Mouse (Mus musculus) midbrain, postnatal 0 days (tissue): ENCODE results near the gene Ttc39b. TPM values are rescaled to one million over a fixed set of nuclear protein-coding genes. Genes with fewer than 3 reads are reported as not detected.
A peak's percentile ranks its signal among the peaks of the same experiment; 100 is the strongest.

Source experiments
- ATAC-seq: fragments of 200-750 bp; cut with Nextera tagmentation; 2 replicates; pipeline ENCODE4 v1.8.0; 2017; ENCODE audit warnings: moderate number of reproducible peaks, mild to moderate bottlenecking, moderate TSS enrichment, moderate library complexity; ENCODE audit not compliant: low FRiP score
- DNase-seq: peaks from one replicate; pipeline ENCODE4 v3.0.0-alpha.2; 2015; ENCODE audit warnings: low spot score
- H3K27ac ChIP-seq: fragments of 300-500 bp; sonication (generic); 2 replicates; pipeline ENCODE4 v1.5.1; 2014; ENCODE audit warnings: low read depth, mild to moderate bottlenecking, low read length, mixed read lengths
- H3K27me3 ChIP-seq: fragments of 300-500 bp; sonication (generic); 2 replicates; pipeline ENCODE4 v1.6.1; 2014; ENCODE audit warnings: low read length, control low read depth, mixed read lengths; ENCODE audit not compliant: insufficient read depth
- H3K36me3 ChIP-seq: fragments of 300-500 bp; sonication (generic); 2 replicates; pipeline ENCODE4 v1.6.1; 2014; ENCODE audit warnings: low read length, control low read depth, mixed read lengths; ENCODE audit not compliant: insufficient read depth
- H3K4me1 ChIP-seq: fragments of 300-500 bp; sonication (generic); 2 replicates; pipeline ENCODE4 v1.6.1; 2014; ENCODE audit warnings: mild to moderate bottlenecking, control low read depth, antibody characterized with exemption, low read length, mixed read lengths; ENCODE audit not compliant: insufficient read depth
- H3K4me2 ChIP-seq: fragments of 300-500 bp; sonication (generic); 2 replicates; pipeline ENCODE4 v1.6.1; 2014; ENCODE audit warnings: low read depth, mild to moderate bottlenecking, low read length, mixed read lengths; ENCODE audit not compliant: poor library complexity, severe bottlenecking
- H3K4me3 ChIP-seq: fragments of 300-500 bp; sonication (generic); 2 replicates; pipeline ENCODE4 v1.5.1; 2014; ENCODE audit warnings: low read depth, mild to moderate bottlenecking, low read length, moderate library complexity
- H3K9ac ChIP-seq: fragments of 300-500 bp; sonication (generic); replicated peaks from 2 replicates; pipeline ENCODE4 v1.6.1; 2014; ENCODE audit warnings: mild to moderate bottlenecking, low read length, moderate library complexity, mixed read lengths; ENCODE audit not compliant: poor library complexity, severe bottlenecking
- H3K9me3 ChIP-seq: fragments of 300-500 bp; sonication (generic); 2 replicates; pipeline ENCODE4 v1.6.1; 2016; ENCODE audit warnings: low read length, control low read depth
- CTCF ChIP-seq: IDR thresholded peaks from 2 replicates; pipeline ENCODE4 v1.5.1; 2016; ENCODE audit warnings: antibody characterized with exemption, mild to moderate bottlenecking
- WGBS: fragments of 180-500 bp; shearing (Covaris S2); extraction: QIAGEN DNeasy Blood & Tissue Kit; methylation state at CpG from one replicate; pipeline ENCODE4 v1.1.7; 2014; 5-methylcytosine and 5-hydroxymethylcytosine counted together
- polyA plus RNA-seq: library from polyadenylated mRNA; unstranded; fragments of >200 nt; fragmentation: Nextera tagmentation; extraction: Ambion mirVana; gene quantifications from 2 replicates; pipeline ENCODE4 v1.2.1, GENCODE M21; 2015
- total RNA-seq: library from RNA; depleted of rRNA; stranded (reverse); fragments of >200 nt; gene quantifications from 2 replicates; pipeline ENCODE4 v1.2.3, GENCODE M21; 2014

Gene Ttc39b
- total and polyA plus RNA-seq, 2 experiments from 2014 or later, result 5.7 to 14.7 TPM

- Histone ChIP-seq H3K9ac (no peak overlapping the region), H3K27me3 (no peaks in the 10 kb centered on the region), H3K36me3 (no peaks in the 10 kb centered on the region), H3K27ac (no peak overlapping the region), H3K4me2 (no peak overlapping the region), H3K9me3 (no peaks in the 10 kb centered on the region), H3K4me3 (no peak overlapping the region), H3K4me1 (no peaks in the 10 kb centered on the region)
- TF ChIP-seq CTCF, result no peak
- 94% methylated on average over 1 of the region's 1 CpGs for WGBS
- DNase-seq (no peak), ATAC-seq (no peak)
Observed at GRCm38 (mm10) chr4:83301713-83302112, 22.3 kb downstream of the Ttc39b start.

- Histone ChIP-seq H3K36me3 (no peaks in the 10 kb centered on the region), H3K4me2 (peak overlapping the region; percentile 75), H3K4me1 (no peaks in the 10 kb centered on the region), H3K4me3 (peak overlapping the region; percentile 61), H3K27ac (peak overlapping the region; percentile 89), H3K9me3 (no peaks in the 10 kb centered on the region), H3K9ac (peak overlapping the region; percentile 75), H3K27me3 (no peaks in the 10 kb centered on the region)
- 2% methylated on average over 12 of the region's 12 CpGs for WGBS
- peak; percentile 81 for DNase-seq
- ATAC-seq, result peak; percentile 81
- TF ChIP-seq CTCF, result no peak
Observed at GRCm38 (mm10) chr4:83284768-83285350, 39.2 kb downstream of the Ttc39b start.

- DNase-seq, result peak; percentile 70
- peak overlapping the region; percentile 75 for H3K9ac ChIP-seq
- H3K36me3 ChIP-seq, result no peaks in the 10 kb centered on the region
- H3K9me3 ChIP-seq, result no peaks in the 10 kb centered on the region
- no peaks in the 10 kb centered on the region for H3K27me3 ChIP-seq
- H3K27ac ChIP-seq, result peak overlapping the region; percentile 89
- TF ChIP-seq CTCF, result no peak
- 9% methylated on average over 19 of the region's 19 CpGs for WGBS
- H3K4me3 ChIP-seq, result peak overlapping the region; percentile 61
- ATAC-seq, result peak; percentile 84
- no peaks in the 10 kb centered on the region for H3K4me1 ChIP-seq
- peak overlapping the region; percentile 75 for H3K4me2 ChIP-seq
Observed at GRCm38 (mm10) chr4:83283973-83284767, 39.9 kb downstream of the Ttc39b start.

GRCm38 (mm10) chr4:83282424-83282823 is 41.6 kb downstream of the Ttc39b start:
- ATAC-seq, result no peak
- Histone ChIP-seq H3K4me3 (no peak overlapping the region), H3K4me1 (no peaks in the 10 kb centered on the region), H3K27ac (no peak overlapping the region), H3K9me3 (no peaks in the 10 kb centered on the region), H3K36me3 (no peaks in the 10 kb centered on the region), H3K4me2 (no peak overlapping the region), H3K9ac (no peak overlapping the region), H3K27me3 (no peaks in the 10 kb centered on the region)
- WGBS, result 82% methylated on average over 6 of the region's 6 CpGs
- TF ChIP-seq CTCF, result no peak
- DNase-seq, result no peak

- H3K4me1 ChIP-seq, result no peaks in the 10 kb centered on the region
- TF ChIP-seq CTCF, result no peak
- no peaks in the 10 kb centered on the region for H3K36me3 ChIP-seq
- no peak for DNase-seq
- H3K4me3 ChIP-seq, result no peak overlapping the region
- ATAC-seq, result no peak
- H3K9ac ChIP-seq, result no peak overlapping the region
- no peaks in the 10 kb centered on the region for H3K9me3 ChIP-seq
- no peak overlapping the region for H3K4me2 ChIP-seq
- no peaks in the 10 kb centered on the region for H3K27me3 ChIP-seq
- H3K27ac ChIP-seq, result no peak overlapping the region
- WGBS, result 97% methylated on average over 7 of the region's 7 CpGs
Observed at GRCm38 (mm10) chr4:83279236-83279635, 44.8 kb downstream of the Ttc39b start.

- H3K9me3 ChIP-seq, result no peaks in the 10 kb centered on the region
- no peak overlapping the region for H3K9ac ChIP-seq
- no peak overlapping the region for H3K27ac ChIP-seq
- WGBS, result 74% methylated on average over 2 of the region's 2 CpGs
- no peak for TF ChIP-seq CTCF
- H3K4me3 ChIP-seq, result no peak overlapping the region
- DNase-seq (no peak), ATAC-seq (no peak)
- no peaks in the 10 kb centered on the region for H3K4me1 ChIP-seq
- H3K36me3 ChIP-seq, result no peaks in the 10 kb centered on the region; the same call in 1 of the 2 replicates
- no peaks in the 10 kb centered on the region for H3K27me3 ChIP-seq
- no peak overlapping the region for H3K4me2 ChIP-seq
Observed at GRCm38 (mm10) chr4:83274241-83274640, 49.8 kb downstream of the Ttc39b start.
